Mouse (Mus musculus) kidney, adult 2 months (tissue): ENCODE results near the gene Rnf8.

Experiments
- CTCF ChIP-seq: fragments of 200-500 bp; conservative IDR thresholded peaks from 2 replicates; pipeline ENCODE4 v1.5.1; 2011; ENCODE audit warnings: low read depth, mild to moderate bottlenecking, control low read depth, low read length, moderate library complexity, mixed read lengths; ENCODE audit not compliant: insufficient read depth, insufficient read length
- POLR2A ChIP-seq: fragments of 200-500 bp; IDR thresholded peaks from one replicate; pipeline ENCODE4 v1.6.1; 2011; ENCODE audit warnings: low read depth, low read length, control low read depth

GRCm38 (mm10) chr17:29632312-29632711 lies 17.7 kb downstream of the Rnf8 start:
- no peak for TF ChIP-seq POLR2A
- TF ChIP-seq CTCF, result no peak
